Mouse (Mus musculus): ENCODE results near the gene Twf1. TPM values are rescaled to one million over a fixed set of nuclear protein-coding genes. Genes with fewer than 3 reads are reported as not detected.

Twf1 gene
- polyA plus RNA-seq, 1 experiment from 2014 or later = 104 TPM

GRCm38 (mm10) chr15:94543409-94544051 is 46.2 kb downstream of the Twf1 start, which contains the start of the genes Pus7l and Irak4:
Gene Pus7l (minus strand): TSS chr15:94543547.
Gene Irak4 (plus strand): TSS chr15:94543643.
- Histone ChIP-seq H3K27ac (peak within 1 kb of the TSS; percentile 92), H3K36me3 (ENCODE audit: insufficient read depth, low read length) (no peaks in the 10 kb centered on the region), H3K27me3 (ENCODE audit: insufficient read depth, low read length) (no peaks in the 10 kb centered on the region), H3K4me1 (replicated peaks; ENCODE audit: insufficient read depth, low read length) (peaks cover 6% of the 10 kb centered on the region; the same call in 1 of the 2 replicates), H3K4me3 (replicated peaks; ENCODE audit: low read depth, low read length) (peak within 1 kb of the TSS; percentile 84), H3K9me3 (replicated peaks; ENCODE audit: low read length) (no peaks in the 10 kb centered on the region), H3K9ac (ENCODE audit: low read depth, low read length) (peak within 1 kb of the TSS; percentile 70), H3K4me2 (ENCODE audit: low read length) (peak within 1 kb of the TSS; percentile 80)
- no peak for TF ChIP-seq CTCF (IDR thresholded peaks at IDR 0.05; ENCODE audit: low read depth)
- ATAC-seq (replicated peaks; ENCODE audit: low FRiP score, low read depth) = peak; percentile 97
- WGBS = under 1% methylated on average over 45 of the region's 45 CpGs
- peak; percentile 99 for DNase-seq (ENCODE audit: low spot score)

- ATAC-seq (replicated peaks; ENCODE audit: low FRiP score, low read depth) (peak; percentile 90), DNase-seq (ENCODE audit: low spot score) (no peak)
- H3K4me3 ChIP-seq (replicated peaks; ENCODE audit: low read depth, low read length) = peak overlapping the region; percentile 84
- peak overlapping the region; percentile 92 for H3K27ac ChIP-seq
- H3K4me2 ChIP-seq (ENCODE audit: low read length) = peak overlapping the region; percentile 80
- TF ChIP-seq CTCF (IDR thresholded peaks at IDR 0.05; ENCODE audit: low read depth) = no peak
- peak overlapping the region; percentile 70 for H3K9ac ChIP-seq (ENCODE audit: low read depth, low read length)
- WGBS = 9% methylated on average over 22 of the region's 22 CpGs
- H3K9me3 ChIP-seq (replicated peaks; ENCODE audit: low read length) = no peaks in the 10 kb centered on the region
- H3K4me1 ChIP-seq (replicated peaks; ENCODE audit: insufficient read depth, low read length) = peaks cover 6% of the 10 kb centered on the region; the same call in 1 of the 2 replicates
- H3K27me3 ChIP-seq (ENCODE audit: insufficient read depth, low read length) = no peaks in the 10 kb centered on the region
- no peaks in the 10 kb centered on the region for H3K36me3 ChIP-seq (ENCODE audit: insufficient read depth, low read length)
Observed at GRCm38 (mm10) chr15:94542567-94543408, 46.9 kb downstream of the Twf1 start.

GRCm38 (mm10) chr15:94539296-94539695 is 50.4 kb downstream of the Twf1 start:
- no peak overlapping the region for H3K9ac ChIP-seq (ENCODE audit: low read depth, low read length)
- H3K4me1 ChIP-seq (replicated peaks; ENCODE audit: insufficient read depth, low read length) = peaks cover 6% of the 10 kb centered on the region; the same call in 1 of the 2 replicates
- no peak for DNase-seq (ENCODE audit: low spot score)
- no peaks in the 10 kb centered on the region for H3K9me3 ChIP-seq (replicated peaks; ENCODE audit: low read length)
- WGBS = 88% methylated on average over 3 of the region's 3 CpGs
- no peak for ATAC-seq (replicated peaks; ENCODE audit: low FRiP score, low read depth)
- no peak overlapping the region for H3K4me2 ChIP-seq (ENCODE audit: low read length)
- H3K27me3 ChIP-seq (ENCODE audit: insufficient read depth, low read length) = no peaks in the 10 kb centered on the region
- no peak for TF ChIP-seq CTCF (IDR thresholded peaks at IDR 0.05; ENCODE audit: low read depth)
- no peaks in the 10 kb centered on the region for H3K36me3 ChIP-seq (ENCODE audit: insufficient read depth, low read length)
- H3K4me3 ChIP-seq (replicated peaks; ENCODE audit: low read depth, low read length) = no peak overlapping the region
- H3K27ac ChIP-seq = no peak overlapping the region

GRCm38 (mm10) chr15:94535521-94535920 is 54.2 kb downstream of the Twf1 start:
- H3K9ac ChIP-seq (ENCODE audit: low read depth, low read length) = no peak overlapping the region
- H3K27me3 ChIP-seq (ENCODE audit: insufficient read depth, low read length) = no peaks in the 10 kb centered on the region
- DNase-seq (ENCODE audit: low spot score) (no peak), ATAC-seq (replicated peaks; ENCODE audit: low FRiP score, low read depth) (no peak)
- H3K9me3 ChIP-seq (replicated peaks; ENCODE audit: low read length) = no peaks in the 10 kb centered on the region
- no peak for TF ChIP-seq CTCF (IDR thresholded peaks at IDR 0.05; ENCODE audit: low read depth)
- 0 out of 2 replicates have a peak, but pooled peaks cover 4% of the 10 kb centered on the region for H3K36me3 ChIP-seq (ENCODE audit: insufficient read depth, low read length)
- H3K4me3 ChIP-seq (replicated peaks; ENCODE audit: low read depth, low read length) = no peak overlapping the region
- H3K4me1 ChIP-seq (replicated peaks; ENCODE audit: insufficient read depth, low read length) = no peaks in the 10 kb centered on the region
- 83% methylated on average over 7 of the region's 7 CpGs for WGBS
- no peak overlapping the region for H3K27ac ChIP-seq
- H3K4me2 ChIP-seq (ENCODE audit: low read length) = no peak overlapping the region

- no peak for ATAC-seq (replicated peaks; ENCODE audit: low FRiP score, low read depth)
- H3K27me3 ChIP-seq (ENCODE audit: insufficient read depth, low read length) = no peaks in the 10 kb centered on the region
- H3K4me1 ChIP-seq (replicated peaks; ENCODE audit: insufficient read depth, low read length) = no peaks in the 10 kb centered on the region
- H3K4me2 ChIP-seq (ENCODE audit: low read length) = no peak overlapping the region
- DNase-seq (ENCODE audit: low spot score) = no peak
- H3K27ac ChIP-seq = no peak overlapping the region
- no peak overlapping the region for H3K4me3 ChIP-seq (replicated peaks; ENCODE audit: low read depth, low read length)
- no peak for TF ChIP-seq CTCF (IDR thresholded peaks at IDR 0.05; ENCODE audit: low read depth)
- WGBS = 90% methylated on average over 6 of the region's 6 CpGs
- no peaks in the 10 kb centered on the region for H3K9me3 ChIP-seq (replicated peaks; ENCODE audit: low read length)
- H3K9ac ChIP-seq (ENCODE audit: low read depth, low read length) = no peak overlapping the region
- 0 out of 2 replicates have a peak, but pooled peaks cover 4% of the 10 kb centered on the region for H3K36me3 ChIP-seq (ENCODE audit: insufficient read depth, low read length)
Observed at GRCm38 (mm10) chr15:94532956-94533355, 56.7 kb downstream of the Twf1 start.

- Histone ChIP-seq H3K36me3 (ENCODE audit: insufficient read depth, low read length) (0 out of 2 replicates have a peak, but pooled peaks cover 4% of the 10 kb centered on the region), H3K4me3 (replicated peaks; ENCODE audit: low read depth, low read length) (no peak overlapping the region), H3K4me2 (ENCODE audit: low read length) (no peak overlapping the region), H3K9ac (ENCODE audit: low read depth, low read length) (no peak overlapping the region), H3K27me3 (ENCODE audit: insufficient read depth, low read length) (no peaks in the 10 kb centered on the region), H3K9me3 (replicated peaks; ENCODE audit: low read length) (no peaks in the 10 kb centered on the region), H3K27ac (no peak overlapping the region), H3K4me1 (replicated peaks; ENCODE audit: insufficient read depth, low read length) (no peaks in the 10 kb centered on the region)
- TF ChIP-seq CTCF (IDR thresholded peaks at IDR 0.05; ENCODE audit: low read depth) = no peak
- WGBS = 89% methylated on average over 5 of the region's 5 CpGs
- ATAC-seq (replicated peaks; ENCODE audit: low FRiP score, low read depth) (no peak), DNase-seq (ENCODE audit: low spot score) (no peak)
Observed at GRCm38 (mm10) chr15:94532306-94532705, 57.4 kb downstream of the Twf1 start.

Data from kidney, postnatal 0 days (tissue).